Mouse (Mus musculus) myocyte (in vitro differentiated cells): Measurements from ENCODE around the gene 1700022I11Rik.

Experiments used
- E2F4 ChIP-seq: IDR thresholded peaks from one replicate; pipeline ENCODE4 v1.6.1; 2011; ENCODE audit warnings: mild to moderate bottlenecking, control low read depth, moderate library complexity; ENCODE audit not compliant: insufficient read depth
- MAX ChIP-seq: IDR thresholded peaks from one replicate; pipeline ENCODE4 v1.6.1; 2011; ENCODE audit warnings: low read depth, mild to moderate bottlenecking, control low read depth
- POLR2A ChIP-seq: IDR thresholded peaks from one replicate; pipeline ENCODE4 v1.6.1; 2011; ENCODE audit warnings: low read depth, mild to moderate bottlenecking, control low read depth, moderate library complexity; ENCODE audit not compliant: insufficient read length
- POLR2AphosphoS2 ChIP-seq: IDR thresholded peaks from one replicate; pipeline ENCODE4 v1.6.1; 2011; ENCODE audit warnings: low read depth, control low read depth; ENCODE audit not compliant: insufficient read length
- SRF ChIP-seq: IDR thresholded peaks from one replicate; pipeline ENCODE4 v1.6.1; 2011; ENCODE audit warnings: low read depth; ENCODE audit not compliant: control insufficient read depth, insufficient read length
- TCF12 ChIP-seq: IDR thresholded peaks from one replicate; pipeline ENCODE4 v1.6.1; 2011; ENCODE audit warnings: mild to moderate bottlenecking, control low read depth; ENCODE audit not compliant: poor library complexity, insufficient read depth, severe bottlenecking
- TCF3 ChIP-seq: IDR thresholded peaks from one replicate; pipeline ENCODE4 v1.6.1; 2011; ENCODE audit warnings: low read depth, control low read depth; ENCODE audit not compliant: insufficient read length
- USF1 ChIP-seq: IDR thresholded peaks from one replicate; pipeline ENCODE4 v1.6.1; 2011; ENCODE audit warnings: low read depth, mild to moderate bottlenecking, control low read depth, moderate library complexity

DNA sequence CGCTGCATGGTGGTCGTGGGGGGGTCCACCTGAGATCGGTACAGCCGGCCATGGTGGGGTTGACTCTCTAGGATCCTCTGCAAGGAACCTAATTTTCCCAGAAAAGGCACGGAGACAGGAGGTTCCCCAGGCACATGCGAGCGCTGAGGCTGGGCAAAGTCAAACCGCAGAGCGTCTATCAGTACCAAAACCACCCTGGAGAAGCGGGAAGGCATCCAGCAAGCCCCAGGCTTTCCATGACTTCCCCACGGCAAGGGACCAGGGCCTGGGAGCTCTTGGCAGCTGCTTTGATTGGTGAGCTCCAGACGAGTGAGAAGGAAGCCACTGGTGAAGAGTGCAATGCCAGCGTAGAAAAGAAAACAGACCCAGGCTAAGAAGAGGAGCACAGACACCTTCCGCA, 55.3 kb downstream of the 1700022I11Rik start:
- no peak for TF ChIP-seq POLR2AphosphoS2
- TF ChIP-seq USF1, result no peak
- no peak for TF ChIP-seq TCF3
- no peak for TF ChIP-seq POLR2A
- TF ChIP-seq E2F4, result no peak
- no peak for TF ChIP-seq MAX
- no peak for TF ChIP-seq TCF12
- TF ChIP-seq SRF, result no peak
